Mouse (Mus musculus): ENCODE measurements around the gene Ccnb1. TPM values are rescaled to one million over a fixed set of nuclear protein-coding genes. Genes with fewer than 3 reads are reported as not detected.
A peak's percentile ranks its signal among the peaks of the same experiment; 100 is the strongest.

Ccnb1 gene
- 164 and 215 TPM in 2 replicates for polyA plus RNA-seq (2014; fragmentation: Nextera tagmentation; extraction: Ambion mirVana)

DNA sequence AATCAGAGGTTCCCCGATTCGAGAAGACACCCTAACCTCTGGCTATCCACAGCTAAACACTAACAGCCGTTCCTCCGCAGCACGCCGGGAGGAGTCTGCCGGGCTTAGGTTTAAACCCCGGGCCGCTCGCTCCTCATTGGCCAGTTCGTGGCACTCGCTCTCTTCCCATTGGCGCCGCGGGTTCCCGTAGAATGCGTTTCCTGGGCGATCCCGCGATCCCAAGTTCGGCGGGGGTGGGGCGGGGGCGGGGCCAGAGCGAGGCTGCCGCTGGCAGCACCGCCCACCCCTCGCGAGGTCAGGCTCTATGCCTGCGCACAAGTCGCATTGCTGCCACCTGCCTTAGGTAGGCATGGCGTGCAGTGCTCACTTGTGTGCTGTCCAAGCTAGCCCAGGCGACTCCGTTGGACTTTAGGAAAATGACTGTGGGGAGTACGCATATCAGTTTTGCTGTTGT lies at the start of gene Ccnb1:
Gene Ccnb1, minus strand, starts transcription at position 157 of the 454 bp plus-strand sequence.
- peak within 1 kb of the TSS; percentile 64 for H3K4me3 ChIP-seq (ENCODE audit: low read depth, low read length)
- peak; percentile 99 for ATAC-seq

DNA sequence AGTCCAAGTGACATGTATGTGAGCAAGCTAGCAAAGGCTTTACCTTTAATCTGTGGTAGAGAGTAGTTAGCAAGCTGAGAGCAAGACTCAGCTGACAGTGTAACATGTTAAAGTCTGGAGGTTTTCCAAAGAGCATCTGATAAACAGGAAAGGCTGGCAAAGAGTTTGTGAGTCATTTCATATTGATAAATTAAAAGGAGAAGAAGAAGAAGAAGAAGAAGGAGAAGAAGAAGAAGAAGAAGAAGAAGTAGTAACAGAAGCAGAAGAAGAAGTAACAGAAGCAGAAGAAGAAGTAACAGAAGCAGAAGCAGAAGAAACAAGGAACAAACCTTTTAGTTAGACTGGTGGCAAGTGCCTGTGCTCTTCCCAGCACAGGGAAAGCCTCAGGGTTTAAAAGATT lies 48.4 kb upstream of the Ccnb1 start:
- H3K4me1 ChIP-seq (ENCODE audit: control insufficient read depth, insufficient read depth, low read length), result peaks cover 14% of the 10 kb centered on the region
- H3K27me3 ChIP-seq (replicated peaks; ENCODE audit: control insufficient read depth, insufficient read depth, low read length), result no peaks in the 10 kb centered on the region
- no peak overlapping the region for H3K27ac ChIP-seq (ENCODE audit: low read depth, low read length)
- H3K4me2 ChIP-seq (ENCODE audit: low read length), result no peak overlapping the region
- H3K9me3 ChIP-seq (replicated peaks; ENCODE audit: control insufficient read depth, low read length), result no peaks in the 10 kb centered on the region
- no peaks in the 10 kb centered on the region for H3K36me3 ChIP-seq (ENCODE audit: control insufficient read depth, insufficient read depth, low read length)
- ATAC-seq (no peak), DNase-seq (ENCODE audit: low spot score) (no peak)
- no peak overlapping the region for H3K9ac ChIP-seq (ENCODE audit: low read length)
- H3K4me3 ChIP-seq (ENCODE audit: low read depth, low read length), result no peak overlapping the region

More for the DNA sequence above, at the start of gene Ccnb1:
- WGBS, result under 1% methylated on average over 35 of the region's 35 CpGs
- Histone ChIP-seq H3K4me1 (ENCODE audit: control insufficient read depth, insufficient read depth, low read length) (no peaks in the 10 kb centered on the region; the same call in 1 of the 2 replicates), H3K27ac (ENCODE audit: low read depth, low read length) (no peak within 1 kb of the TSS), H3K9me3 (replicated peaks; ENCODE audit: control insufficient read depth, low read length) (no peaks in the 10 kb centered on the region), H3K27me3 (replicated peaks; ENCODE audit: control insufficient read depth, insufficient read depth, low read length) (no peaks in the 10 kb centered on the region), H3K4me2 (ENCODE audit: low read length) (peak within 1 kb of the TSS; percentile 86), H3K9ac (ENCODE audit: low read length) (peak within 1 kb of the TSS; percentile 75), H3K36me3 (ENCODE audit: control insufficient read depth, insufficient read depth, low read length) (peaks cover 24% of the 10 kb centered on the region; the same call in 1 of the 2 replicates)
- peak; percentile 97 for DNase-seq (ENCODE audit: low spot score)

DNA sequence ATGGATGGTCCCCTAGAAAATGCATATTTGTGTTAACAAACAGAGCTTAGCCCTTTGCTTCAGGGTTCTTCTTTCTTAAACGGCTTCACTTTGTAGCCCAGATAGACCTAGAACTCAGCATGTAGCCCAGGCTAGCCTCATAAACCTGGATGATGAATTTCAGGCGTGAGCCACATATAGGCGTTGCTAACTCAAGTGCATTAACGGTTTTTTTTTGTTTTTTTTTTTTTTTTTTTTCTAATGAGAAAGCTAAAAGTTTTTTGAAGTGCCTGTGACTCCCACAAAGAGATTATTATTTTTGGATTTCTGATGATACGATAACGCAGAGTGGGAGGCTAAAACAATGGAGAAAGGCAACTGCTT lies 47.3 kb upstream of the Ccnb1 start:
- H3K27me3 ChIP-seq (replicated peaks; ENCODE audit: control insufficient read depth, insufficient read depth, low read length), result no peaks in the 10 kb centered on the region
- H3K4me2 ChIP-seq (ENCODE audit: low read length), result peak overlapping the region; percentile 81
- no peak overlapping the region for H3K27ac ChIP-seq (ENCODE audit: low read depth, low read length)
- no peak overlapping the region for H3K9ac ChIP-seq (ENCODE audit: low read length)
- DNase-seq (ENCODE audit: low spot score) (no peak), ATAC-seq (no peak)
- WGBS, result 58% methylated on average over 6 of the region's 6 CpGs
- no peaks in the 10 kb centered on the region for H3K9me3 ChIP-seq (replicated peaks; ENCODE audit: control insufficient read depth, low read length)
- H3K4me3 ChIP-seq (ENCODE audit: low read depth, low read length), result peak overlapping the region; percentile 94; the same call in 1 of the 2 replicates
- peaks cover 14% of the 10 kb centered on the region for H3K4me1 ChIP-seq (ENCODE audit: control insufficient read depth, insufficient read depth, low read length)
- H3K36me3 ChIP-seq (ENCODE audit: control insufficient read depth, insufficient read depth, low read length), result no peaks in the 10 kb centered on the region

DNA sequence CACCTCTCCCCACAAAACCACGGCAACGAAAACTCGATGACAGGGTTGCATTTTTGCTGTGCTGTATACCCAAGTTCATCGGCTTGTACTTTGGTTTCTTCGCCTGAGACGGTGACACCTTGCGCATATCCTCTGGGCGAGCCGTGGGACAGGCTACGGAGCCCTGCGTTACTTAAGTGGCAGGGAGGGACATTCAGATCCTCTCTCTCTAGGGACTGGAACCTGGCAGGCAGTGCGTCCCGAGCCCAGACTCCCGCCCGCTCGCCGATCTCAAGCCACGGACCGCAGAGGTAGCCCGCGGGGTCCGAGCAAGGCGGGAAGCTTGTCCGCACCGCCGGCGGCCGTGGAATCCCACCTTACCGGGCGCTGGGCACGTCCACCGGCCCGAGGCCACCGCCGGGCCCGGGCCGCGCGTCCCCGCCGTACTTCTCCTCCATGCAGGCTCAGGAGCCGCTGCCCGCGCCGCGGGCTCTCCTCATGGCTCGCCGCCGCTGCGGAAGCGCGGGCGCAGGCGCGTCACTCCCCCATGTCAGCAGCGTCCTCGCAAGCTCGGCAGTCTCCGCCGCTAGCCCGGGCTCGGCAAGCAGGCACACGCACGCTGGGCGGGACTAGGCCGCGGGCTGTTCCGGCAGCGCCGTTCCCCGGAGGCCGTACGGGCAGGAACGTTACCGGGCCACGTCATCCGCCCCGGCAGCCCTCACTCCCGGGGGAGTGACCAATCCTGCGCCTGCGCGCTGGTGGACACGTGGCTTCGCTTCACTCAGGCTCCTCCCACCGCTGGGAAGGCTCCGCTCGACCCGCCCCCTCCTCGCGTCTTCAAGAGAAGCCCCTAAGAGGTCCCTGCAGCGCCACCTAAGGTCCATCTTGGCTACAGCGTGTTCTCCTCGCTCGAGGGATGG lies 46.6 kb upstream of the Ccnb1 start, which contains the start of gene Slc30a5:
Gene Slc30a5, minus strand, starts transcription at position 687 of the 899 bp plus-strand sequence.
- ATAC-seq (peak; percentile 99), DNase-seq (ENCODE audit: low spot score) (peak; percentile 100)
- whole genome bisulfite sequencing, result under 1% methylated on average over 75 of the region's 94 CpGs
- Histone ChIP-seq H3K4me1 (ENCODE audit: control insufficient read depth, insufficient read depth, low read length) (peaks cover 14% of the 10 kb centered on the region), H3K27me3 (replicated peaks; ENCODE audit: control insufficient read depth, insufficient read depth, low read length) (no peaks in the 10 kb centered on the region), H3K36me3 (ENCODE audit: control insufficient read depth, insufficient read depth, low read length) (peaks cover 4% of the 10 kb centered on the region; the same call in 1 of the 2 replicates), H3K9ac (ENCODE audit: low read length) (peak within 1 kb of the TSS; percentile 94), H3K4me3 (ENCODE audit: low read depth, low read length) (peak within 1 kb of the TSS; percentile 94), H3K9me3 (replicated peaks; ENCODE audit: control insufficient read depth, low read length) (no peaks in the 10 kb centered on the region), H3K27ac (ENCODE audit: low read depth, low read length) (peak within 1 kb of the TSS; percentile 84), H3K4me2 (ENCODE audit: low read length) (peak within 1 kb of the TSS; percentile 81)

DNA sequence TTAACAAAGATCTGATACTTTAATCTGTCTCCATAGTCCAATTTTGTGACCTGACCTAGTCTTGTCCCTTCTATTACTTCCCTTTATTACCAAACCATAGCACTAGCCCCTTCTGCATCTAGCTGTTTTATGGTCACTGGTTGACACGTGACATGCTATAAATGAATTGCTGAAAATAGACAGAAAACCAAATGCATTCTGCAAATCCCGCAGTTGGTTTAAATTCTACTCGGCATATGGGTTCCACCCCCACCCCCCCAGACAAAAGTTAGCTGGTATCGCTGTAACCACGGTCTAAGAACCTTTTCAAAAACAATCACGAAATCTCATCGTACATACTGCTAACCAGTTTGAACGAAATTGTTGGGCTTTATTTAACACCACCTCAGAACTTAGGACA lies 45.8 kb upstream of the Ccnb1 start:
- Histone ChIP-seq H3K9me3 (replicated peaks; ENCODE audit: control insufficient read depth, low read length) (no peaks in the 10 kb centered on the region), H3K4me2 (ENCODE audit: low read length) (peak overlapping the region; percentile 81), H3K36me3 (ENCODE audit: control insufficient read depth, insufficient read depth, low read length) (peaks cover 9% of the 10 kb centered on the region; the same call in 1 of the 2 replicates), H3K27ac (ENCODE audit: low read depth, low read length) (no peak overlapping the region), H3K4me3 (ENCODE audit: low read depth, low read length) (peak overlapping the region; percentile 94), H3K9ac (ENCODE audit: low read length) (peak overlapping the region; percentile 94), H3K27me3 (replicated peaks; ENCODE audit: control insufficient read depth, insufficient read depth, low read length) (no peaks in the 10 kb centered on the region), H3K4me1 (ENCODE audit: control insufficient read depth, insufficient read depth, low read length) (peaks cover 14% of the 10 kb centered on the region)
- ATAC-seq, result no peak
- WGBS, result 8% methylated on average over 8 of the region's 8 CpGs
- DNase-seq (ENCODE audit: low spot score), result no peak

DNA sequence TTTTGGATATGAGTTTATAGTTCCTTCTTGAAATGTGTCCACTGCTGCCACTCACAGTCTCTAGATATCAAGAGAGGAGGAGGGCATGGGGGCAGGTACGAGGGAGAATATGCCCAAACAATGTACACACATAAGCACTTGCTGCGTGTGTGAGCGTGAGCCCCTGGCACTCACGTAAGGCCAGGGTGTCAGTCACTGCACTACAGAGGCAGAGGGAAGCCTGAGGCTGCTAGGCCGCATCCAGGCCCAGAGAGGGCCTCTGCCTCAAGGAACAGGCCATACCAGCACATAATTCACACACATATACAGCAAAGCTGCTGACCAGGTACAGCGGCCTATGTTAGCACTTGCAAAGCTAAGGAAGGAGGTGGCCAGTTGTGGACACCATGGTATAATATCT lies 44.8 kb upstream of the Ccnb1 start:
- DNase-seq (ENCODE audit: low spot score) (no peak), ATAC-seq (no peak)
- WGBS, result 85% methylated on average over 6 of the region's 6 CpGs
- H3K4me2 ChIP-seq (ENCODE audit: low read length), result no peak overlapping the region
- H3K9me3 ChIP-seq (replicated peaks; ENCODE audit: control insufficient read depth, low read length), result no peaks in the 10 kb centered on the region
- no peaks in the 10 kb centered on the region for H3K27me3 ChIP-seq (replicated peaks; ENCODE audit: control insufficient read depth, insufficient read depth, low read length)
- H3K4me1 ChIP-seq (ENCODE audit: control insufficient read depth, insufficient read depth, low read length), result peaks cover 14% of the 10 kb centered on the region
- H3K27ac ChIP-seq (ENCODE audit: low read depth, low read length), result no peak overlapping the region
- H3K9ac ChIP-seq (ENCODE audit: low read length), result peak overlapping the region; percentile 21; the same call in 1 of the 2 replicates
- H3K4me3 ChIP-seq (ENCODE audit: low read depth, low read length), result no peak overlapping the region
- H3K36me3 ChIP-seq (ENCODE audit: control insufficient read depth, insufficient read depth, low read length), result peaks cover 15% of the 10 kb centered on the region

DNA sequence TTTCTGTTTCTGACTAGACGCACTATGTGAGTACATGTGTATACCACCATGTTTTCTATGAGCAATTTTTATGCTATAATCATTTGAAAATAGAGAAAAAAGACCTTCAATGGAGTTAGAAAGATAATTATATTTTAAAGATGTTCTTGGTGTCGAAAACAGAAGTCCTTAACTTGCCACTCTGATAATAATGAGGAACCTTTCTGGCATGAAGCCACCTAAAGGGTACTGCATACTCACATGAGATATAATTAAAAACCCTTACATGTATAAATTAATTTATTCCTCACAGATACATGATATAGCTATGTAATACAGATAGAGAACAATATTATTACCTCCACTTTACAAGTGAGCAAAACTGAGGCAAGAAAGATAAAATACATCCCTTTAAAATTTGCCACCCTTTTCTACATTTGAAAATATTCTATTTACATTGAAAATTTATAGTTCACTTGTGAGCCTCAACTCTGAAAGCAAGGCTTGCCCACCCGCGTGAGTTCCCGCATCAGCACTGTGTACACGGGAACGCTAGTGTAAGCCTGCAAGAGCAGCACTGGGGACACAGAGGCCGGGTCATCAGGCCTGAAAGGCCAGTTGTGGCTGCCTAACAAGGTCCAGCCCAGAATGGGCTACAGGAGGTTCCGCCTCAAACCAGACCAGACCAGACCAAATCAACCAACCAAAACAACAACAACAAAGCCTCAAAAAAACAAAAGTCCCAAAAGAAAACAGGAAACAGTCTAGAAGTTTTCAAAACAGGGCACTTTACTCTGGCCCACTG lies 39.4 kb upstream of the Ccnb1 start:
- WGBS, result 94% methylated on average over 9 of the region's 9 CpGs
- Histone ChIP-seq H3K9ac (ENCODE audit: low read length) (no peak overlapping the region), H3K4me1 (ENCODE audit: control insufficient read depth, insufficient read depth, low read length) (no peaks in the 10 kb centered on the region), H3K27ac (ENCODE audit: low read depth, low read length) (no peak overlapping the region), H3K27me3 (replicated peaks; ENCODE audit: control insufficient read depth, insufficient read depth, low read length) (no peaks in the 10 kb centered on the region), H3K4me3 (ENCODE audit: low read depth, low read length) (no peak overlapping the region), H3K4me2 (ENCODE audit: low read length) (no peak overlapping the region), H3K9me3 (replicated peaks; ENCODE audit: control insufficient read depth, low read length) (no peaks in the 10 kb centered on the region), H3K36me3 (ENCODE audit: control insufficient read depth, insufficient read depth, low read length) (peaks cover 60% of the 10 kb centered on the region)
- ATAC-seq (no peak), DNase-seq (ENCODE audit: low spot score) (no peak)

DNA sequence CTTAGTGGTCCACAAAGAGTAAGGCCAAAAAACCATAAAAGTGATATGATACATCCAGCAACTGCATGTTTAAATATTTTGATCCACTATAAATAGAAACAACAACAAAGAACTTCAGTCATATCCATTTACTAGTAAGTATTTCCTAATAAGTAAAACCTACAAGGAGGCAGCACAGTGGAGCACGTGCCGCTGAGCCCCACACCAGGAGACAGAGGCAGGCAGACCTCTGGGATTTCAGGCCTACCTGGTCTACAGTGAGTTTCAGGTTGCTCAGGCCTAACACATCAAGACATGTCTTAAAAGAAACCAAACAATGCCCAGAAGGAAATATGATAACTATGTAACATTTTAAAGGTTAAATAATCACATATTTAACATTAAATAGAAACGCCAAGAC lies 38.5 kb upstream of the Ccnb1 start:
- Histone ChIP-seq H3K4me3 (ENCODE audit: low read depth, low read length) (no peak overlapping the region), H3K9me3 (replicated peaks; ENCODE audit: control insufficient read depth, low read length) (no peaks in the 10 kb centered on the region), H3K4me2 (ENCODE audit: low read length) (no peak overlapping the region), H3K4me1 (ENCODE audit: control insufficient read depth, insufficient read depth, low read length) (no peaks in the 10 kb centered on the region), H3K36me3 (ENCODE audit: control insufficient read depth, insufficient read depth, low read length) (peaks cover 69% of the 10 kb centered on the region), H3K27me3 (replicated peaks; ENCODE audit: control insufficient read depth, insufficient read depth, low read length) (no peaks in the 10 kb centered on the region), H3K27ac (ENCODE audit: low read depth, low read length) (no peak overlapping the region), H3K9ac (ENCODE audit: low read length) (no peak overlapping the region)
- WGBS, result 95% methylated on average over 3 of the region's 3 CpGs
- no peak for ATAC-seq
- DNase-seq (ENCODE audit: low spot score), result no peak
